Mouse (Mus musculus) kidney, postnatal 36 days (tissue): ENCODE data around the gene Rps15a.

ENCODE experiments used
- DNase-seq, 2 experiments: peaks; one replicate each; pipeline ENCODE4 v3.0.0; 2021 to 2022; ENCODE audit warnings: mixed read lengths in 2 of 2

The Rps15a gene

GRCm38 (mm10) chr7:118115877-118116568, at the start of gene Rps15a:
Rps15a (minus strand) TSS chr7:118116188.
- peak; percentile 96 to 98 for DNase-seq

GRCm38 (mm10) chr7:118163006-118163405, 47.0 kb upstream of the Rps15a start:
- DNase-seq = no peak

DNA sequence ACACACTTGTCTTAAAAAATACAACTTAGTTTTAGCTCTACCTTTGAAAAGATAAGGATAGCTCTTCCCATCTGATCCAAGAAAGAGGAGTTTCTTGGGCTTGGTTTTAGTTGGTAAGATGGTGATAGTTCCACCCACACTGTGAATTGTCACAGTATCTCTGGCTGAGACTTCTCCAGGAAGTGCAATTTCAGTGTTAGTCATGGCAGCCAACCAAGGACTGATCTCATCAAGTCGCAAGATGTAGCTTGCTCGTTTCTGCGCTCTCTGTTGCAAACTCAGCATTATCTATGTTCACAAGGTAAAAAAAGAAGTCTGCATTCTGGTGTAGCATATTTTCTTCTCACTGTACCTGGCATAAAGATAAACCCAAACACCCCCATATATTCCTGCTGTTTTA, 44.1 kb upstream of the Rps15a start:
- no peak for DNase-seq

DNA sequence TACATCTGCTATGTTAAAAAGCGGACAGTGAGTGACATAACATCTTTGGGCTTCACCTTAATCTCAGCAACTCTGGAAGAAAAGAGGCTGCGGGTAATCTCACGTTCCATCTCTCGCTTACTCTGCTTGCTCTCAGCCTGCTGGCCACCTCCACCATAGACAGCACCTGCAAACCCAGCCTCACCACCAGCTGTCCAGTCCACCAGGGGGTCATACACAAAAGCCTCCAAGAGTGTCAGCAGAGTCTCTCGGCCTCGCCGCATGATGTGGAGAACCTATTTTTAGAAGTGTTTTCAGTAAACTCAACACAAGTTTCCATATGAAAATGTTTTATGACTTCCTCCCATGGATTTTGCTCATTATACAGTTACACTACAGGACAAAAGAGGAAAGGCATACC, 40.5 kb upstream of the Rps15a start:
- DNase-seq = no peak

GRCm38 (mm10) chr7:118154150-118154549, 38.2 kb upstream of the Rps15a start:
- no peak for DNase-seq

DNA sequence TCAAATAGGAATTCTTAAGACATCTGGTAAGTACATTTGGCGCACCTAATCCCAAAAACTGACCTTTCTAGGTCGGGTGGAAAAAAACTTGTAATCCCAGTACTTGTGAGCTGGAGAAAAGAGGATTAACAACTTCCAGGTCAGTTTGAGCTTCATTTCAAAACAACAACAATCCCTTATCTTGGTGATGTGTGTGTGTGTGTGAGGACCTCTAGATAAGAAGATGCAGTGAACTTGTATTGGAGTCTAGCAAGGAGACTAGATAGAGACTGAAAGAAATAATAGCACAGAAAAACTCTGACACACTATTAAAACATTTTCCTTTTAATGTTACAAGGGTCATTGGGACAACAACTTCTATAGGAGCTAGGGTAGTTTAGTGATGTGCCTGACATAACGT, 27.6 kb upstream of the Rps15a start:
- no peak for DNase-seq

GRCm38 (mm10) chr7:118143123-118143522, 27.1 kb upstream of the Rps15a start:
- DNase-seq = no peak

- DNase-seq = no peak
These were observed 25.3 kb upstream of the Rps15a start for GRCm38 (mm10) chr7:118141271-118141670.

DNA sequence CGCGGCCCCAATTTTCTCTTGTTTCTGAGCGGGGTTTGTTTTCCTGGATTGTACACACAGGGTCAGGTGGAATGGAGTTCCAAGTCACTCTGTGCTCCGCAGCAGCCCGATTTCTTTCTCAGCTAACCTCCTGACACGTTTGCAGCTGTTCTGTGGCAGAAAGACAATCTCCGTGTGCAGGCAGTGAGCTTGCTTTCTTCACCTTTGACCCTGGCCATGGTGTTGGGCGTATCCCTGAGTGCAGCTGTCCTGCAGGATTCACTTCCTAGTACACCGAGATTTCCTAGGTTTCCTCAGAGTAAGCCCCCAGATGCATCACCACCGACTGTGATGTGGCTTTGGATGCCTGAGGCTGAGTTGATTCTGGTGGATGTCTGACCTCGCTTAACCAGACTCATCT, 19.1 kb upstream of the Rps15a start:
- DNase-seq = no peak

GRCm38 (mm10) chr7:118129430-118130041, 13.5 kb upstream of the Rps15a start, which contains the start of gene Arl6ip1:
Arl6ip1 (minus strand) TSS chr7:118129662.
- DNase-seq = peak; percentile 96 to 99

GRCm38 (mm10) chr7:118128925-118129429, 13.0 kb upstream of the Rps15a start:
- DNase-seq = peak; percentile 58 to 74

GRCm38 (mm10) chr7:118126219-118126875, 10.4 kb upstream of the Rps15a start:
- DNase-seq = no peak

DNA sequence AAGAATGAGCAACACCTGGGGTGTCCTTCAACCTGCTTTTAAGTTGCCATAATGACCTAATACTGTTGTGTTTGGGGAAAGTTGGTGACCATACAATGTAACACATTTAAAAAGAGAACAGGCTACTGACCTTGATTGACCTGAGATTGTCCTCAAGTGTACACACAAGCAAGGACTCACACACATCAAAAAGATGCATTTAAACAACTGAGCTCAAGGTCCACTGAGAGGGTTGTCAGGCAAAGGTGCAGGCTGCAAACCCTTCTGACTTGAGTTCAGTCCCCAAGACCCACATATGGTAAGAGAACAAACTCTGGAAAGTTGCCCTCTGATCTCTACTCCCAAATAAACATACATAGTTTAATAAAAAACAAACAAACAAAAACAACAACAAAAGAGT, 9.7 kb upstream of the Rps15a start:
- no peak for DNase-seq

DNA sequence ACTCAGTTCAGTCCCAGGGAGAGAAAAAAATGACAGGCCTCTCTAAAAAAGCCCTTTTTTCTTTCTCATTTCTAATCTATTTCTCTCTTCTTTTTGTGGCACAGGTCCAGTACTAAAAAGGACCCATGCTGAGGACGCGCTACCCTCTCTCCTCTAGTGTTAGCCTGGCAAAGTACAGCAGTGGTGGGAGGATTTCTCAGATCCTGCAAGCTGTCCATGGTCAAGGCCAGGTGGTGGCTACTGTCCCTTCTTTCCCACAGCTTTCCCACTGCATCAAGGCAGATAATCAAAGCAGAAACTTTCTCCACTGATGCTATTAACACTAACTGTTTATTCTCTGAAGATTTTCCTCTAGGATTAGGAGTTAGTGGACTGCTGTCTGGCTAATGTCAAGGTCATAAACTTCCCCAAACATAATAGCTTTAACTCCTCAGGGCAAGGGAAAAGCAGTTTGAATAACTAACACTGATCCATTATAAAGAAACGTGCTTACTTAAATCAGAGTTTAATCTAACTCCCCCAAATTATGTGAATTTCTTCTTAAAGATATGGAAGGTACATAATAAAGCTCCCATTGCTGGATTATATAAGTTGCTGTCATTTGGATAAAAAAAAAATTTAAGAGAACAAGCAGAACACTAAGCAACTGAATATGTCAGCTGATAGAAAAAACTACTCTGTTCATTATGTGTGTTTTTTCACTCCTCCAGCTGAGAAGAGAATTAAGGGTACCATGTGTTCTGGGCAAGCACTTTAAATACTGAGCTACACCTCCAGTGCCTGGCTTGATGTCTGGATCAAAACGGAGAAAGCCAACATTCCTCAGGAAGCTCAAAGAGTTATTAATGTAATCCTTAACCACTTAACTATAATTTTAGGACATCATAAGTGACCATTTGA, 7.8 kb upstream of the Rps15a start:
- DNase-seq = no peak

- no peak for DNase-seq
These were observed 6.2 kb upstream of the Rps15a start for GRCm38 (mm10) chr7:118122235-118122634.

- DNase-seq = no peak
These were observed 4.7 kb upstream of the Rps15a start for GRCm38 (mm10) chr7:118120654-118121053.

- peak in 1 of 2 experiments; percentile 50 for DNase-seq
These were observed 4.0 kb upstream of the Rps15a start for GRCm38 (mm10) chr7:118119946-118120345.

GRCm38 (mm10) chr7:118119142-118119541, 3.2 kb upstream of the Rps15a start:
- DNase-seq = peak; percentile 53 to 63

GRCm38 (mm10) chr7:118118426-118118825, 2.4 kb upstream of the Rps15a start:
- no peak for DNase-seq

GRCm38 (mm10) chr7:118117539-118118210, 1.7 kb upstream of the Rps15a start:
- peak; percentile 45 to 52 for DNase-seq

- DNase-seq = no peak
These were observed 975 bp upstream of the Rps15a start for GRCm38 (mm10) chr7:118116787-118117538.
